Mouse (Mus musculus) liver, embryonic 14.5 days (tissue): ENCODE results near the gene Fbxw4. TPM values are rescaled to one million over a fixed set of nuclear protein-coding genes. Genes with fewer than 3 reads are reported as not detected.

ENCODE experiments used
- ATAC-seq: fragments of 200-750 bp; cut with Nextera tagmentation; 2 replicates; pipeline ENCODE4 v1.8.0; 2017; ENCODE audit warnings: moderate number of reproducible peaks, mild to moderate bottlenecking, moderate library complexity; ENCODE audit not compliant: insufficient read depth
- DNase-seq, 3 experiments: peaks; one replicate each; pipeline ENCODE4 v3.0.0-alpha.2; 2012 to 2013; ENCODE audit warnings: low read depth in 3 of 3, low spot score in 3 of 3
- H3K27ac ChIP-seq: fragments of 300-500 bp; sonication (generic); 2 replicates; pipeline ENCODE4 v1.5.1; 2014; ENCODE audit warnings: moderate library complexity, mild to moderate bottlenecking, control low read depth, inconsistent platforms
- H3K27me3 ChIP-seq: fragments of 300-500 bp; sonication (generic); 2 replicates; pipeline ENCODE4 v1.6.1; 2014; ENCODE audit warnings: mild to moderate bottlenecking, low read length, moderate library complexity; ENCODE audit not compliant: control insufficient read depth, insufficient read depth
- H3K36me3 ChIP-seq: fragments of 300-500 bp; sonication (generic); replicated peaks from 2 replicates; pipeline ENCODE4 v1.6.1; 2014; ENCODE audit warnings: low read depth; ENCODE audit not compliant: control insufficient read depth, insufficient read depth
- H3K4me1 ChIP-seq, 2 experiments: fragments of 200-500 bp in 1 of 2; fragments of 300-500 bp in 1 of 2; sonication (generic) in 1 of 2; replicated peaks; 2 replicates each; pipeline ENCODE4 v1.6.1; 2012 to 2014; ENCODE audit warnings: antibody characterized with exemption in 1 of 2, inconsistent platforms in 1 of 2, low read length in 1 of 2; ENCODE audit not compliant: control insufficient read depth in 2 of 2, insufficient read depth in 2 of 2
- H3K4me2 ChIP-seq: fragments of 300-500 bp; sonication (generic); 2 replicates; pipeline ENCODE4 v1.6.1; 2014; ENCODE audit warnings: low read depth, mild to moderate bottlenecking, control low read depth, moderate library complexity
- H3K4me3 ChIP-seq, 2 experiments: fragments of 200-500 bp in 1 of 2; fragments of 300-500 bp in 1 of 2; sonication (generic) in 1 of 2; 2 replicates each; pipeline ENCODE4 v1.5.1; 2012 to 2014; ENCODE audit warnings: low read depth in 2 of 2, low read length in 2 of 2, mild to moderate bottlenecking in 2 of 2, control low read depth in 1 of 2, inconsistent platforms in 1 of 2, moderate library complexity in 1 of 2; ENCODE audit not compliant: insufficient read depth in 1 of 2
- H3K9ac ChIP-seq: fragments of 300-500 bp; sonication (generic); replicated peaks from 2 replicates; pipeline ENCODE4 v1.6.1; 2014; ENCODE audit warnings: mild to moderate bottlenecking, control low read depth, moderate library complexity
- H3K9me3 ChIP-seq: fragments of 300-500 bp; sonication (generic); 2 replicates; pipeline ENCODE4 v1.6.1; 2016; ENCODE audit warnings: low read length, mixed read lengths; ENCODE audit not compliant: control insufficient read depth
- CTCF ChIP-seq: IDR thresholded peaks from 2 replicates; pipeline ENCODE4 v1.5.1; 2016; ENCODE audit warnings: antibody characterized with exemption, low read depth, control low read depth
- EP300 ChIP-seq: IDR thresholded peaks from 2 replicates; pipeline ENCODE4 v1.6.1; 2016; ENCODE audit warnings: antibody characterized with exemption, low read depth
- WGBS: fragments of 180-500 bp; shearing (Covaris S2); extraction: QIAGEN DNeasy Blood & Tissue Kit; methylation state at CpG from one replicate; pipeline ENCODE4 v1.1.7; 2014; ENCODE audit not compliant: insufficient replicate concordance; 5-methylcytosine and 5-hydroxymethylcytosine counted together
- polyA plus RNA-seq, 2 experiments: library from polyadenylated mRNA; depleted of rRNA in 1 of 2; stranded (reverse) in 1 of 2; unstranded in 1 of 2; fragments of >200 nt; fragmentation: Nextera tagmentation in 1 of 2; extraction: Ambion mirVana in 1 of 2; gene quantifications; 2 replicates each; pipeline versions ENCODE4 v1.2.1 to v1.2.3; 2012 to 2014

Gene Fbxw4
- polyA plus RNA-seq, 2 experiments: 2.5 to 14.5 TPM

GRCm38 (mm10) chr19:45592916-45593315, 67.2 kb downstream of the Fbxw4 start:
- TF ChIP-seq EP300 (no peak), CTCF (no peak)
- WGBS: 89% methylated on average over 9 of the region's 9 CpGs

GRCm38 (mm10) chr19:45591704-45592103, 68.4 kb downstream of the Fbxw4 start:
- no peak for DNase-seq
- no peak overlapping the region for H3K27ac ChIP-seq

More at GRCm38 (mm10) chr19:45592916-45593315, 67.2 kb downstream of the Fbxw4 start:
- Histone ChIP-seq H3K27ac (no peak overlapping the region), H3K4me1 (peaks cover 0 to 2% of the 10 kb centered on the region in 2 experiments; a peak in 2 of 4 replicates), H3K36me3 (no peaks in the 10 kb centered on the region), H3K9ac (no peak overlapping the region), H3K4me3 (no peak overlapping the region), H3K4me2 (no peak overlapping the region), H3K27me3 (no peaks in the 10 kb centered on the region), H3K9me3 (no peaks in the 10 kb centered on the region)
- no peak for DNase-seq
- no peak for ATAC-seq

GRCm38 (mm10) chr19:45589761-45590160, 70.4 kb downstream of the Fbxw4 start:
- no peak for ATAC-seq
- no peak overlapping the region for H3K27ac ChIP-seq
- H3K9me3 ChIP-seq: no peaks in the 10 kb centered on the region
- H3K4me1 ChIP-seq: peaks cover 0 to 2% of the 10 kb centered on the region in 2 experiments; a peak in 2 of 4 replicates
- DNase-seq: no peak
- WGBS: 82% methylated on average over 6 of the region's 6 CpGs
- H3K4me2 ChIP-seq: no peak overlapping the region
- TF ChIP-seq EP300: no peak
- TF ChIP-seq CTCF: no peak
- no peak overlapping the region for H3K9ac ChIP-seq
- H3K36me3 ChIP-seq: no peaks in the 10 kb centered on the region
- H3K4me3 ChIP-seq: no peak overlapping the region
- no peaks in the 10 kb centered on the region for H3K27me3 ChIP-seq

More at GRCm38 (mm10) chr19:45591704-45592103, 68.4 kb downstream of the Fbxw4 start:
- 50% methylated on average over 7 of the region's 7 CpGs for whole genome bisulfite sequencing
- TF ChIP-seq CTCF: no peak
- no peak for TF ChIP-seq EP300
- Histone ChIP-seq H3K4me2 (no peak overlapping the region), H3K4me1 (peaks cover 0 to 2% of the 10 kb centered on the region in 2 experiments; a peak in 2 of 4 replicates), H3K4me3 (no peak overlapping the region), H3K27me3 (no peaks in the 10 kb centered on the region), H3K9me3 (no peaks in the 10 kb centered on the region), H3K9ac (no peak overlapping the region), H3K36me3 (no peaks in the 10 kb centered on the region)
- no peak for ATAC-seq

GRCm38 (mm10) chr19:45587509-45588292, 72.4 kb downstream of the Fbxw4 start:
- Histone ChIP-seq H3K4me1 (peaks cover 0 to 4% of the 10 kb centered on the region in 2 experiments; a peak in 2 of 4 replicates), H3K9me3 (no peaks in the 10 kb centered on the region), H3K9ac (no peak overlapping the region), H3K27ac (no peak overlapping the region), H3K4me2 (no peak overlapping the region), H3K4me3 (no peak overlapping the region), H3K36me3 (no peaks in the 10 kb centered on the region), H3K27me3 (no peaks in the 10 kb centered on the region)
- no peak for TF ChIP-seq CTCF
- TF ChIP-seq EP300: no peak
- DNase-seq (no peak), ATAC-seq (no peak)
- WGBS: 76% methylated on average over 6 of the region's 6 CpGs

- H3K27me3 ChIP-seq: no peaks in the 10 kb centered on the region
- no peak overlapping the region for H3K4me2 ChIP-seq
- DNase-seq (no peak), ATAC-seq (no peak)
- H3K9ac ChIP-seq: no peak overlapping the region
- TF ChIP-seq CTCF: no peak
- no peak for TF ChIP-seq EP300
- 68% methylated on average over 3 of the region's 3 CpGs for WGBS
- no peak overlapping the region for H3K27ac ChIP-seq
- no peaks in the 10 kb centered on the region for H3K9me3 ChIP-seq
- H3K4me1 ChIP-seq: 0 out of 4 replicates have a peak, but pooled peaks cover 0 to 2% of the 10 kb centered on the region in 2 experiments
- no peak overlapping the region for H3K4me3 ChIP-seq
- H3K36me3 ChIP-seq: no peaks in the 10 kb centered on the region
Observed at GRCm38 (mm10) chr19:45586850-45587249, 73.3 kb downstream of the Fbxw4 start.
